Mouse (Mus musculus): Measurements from ENCODE around the gene A230050P20Rik. TPM values are rescaled to one million over a fixed set of nuclear protein-coding genes. Genes with fewer than 3 reads are reported as not detected.
"Not testable (repeated sequence)": the region's sequence is repeated elsewhere in the genome, so short reads cannot be mapped to it uniquely, and the experiment has no call there.

A230050P20Rik gene
- polyA plus RNA-seq, 1 experiment from 2014 or later = 7.6 TPM

DNA sequence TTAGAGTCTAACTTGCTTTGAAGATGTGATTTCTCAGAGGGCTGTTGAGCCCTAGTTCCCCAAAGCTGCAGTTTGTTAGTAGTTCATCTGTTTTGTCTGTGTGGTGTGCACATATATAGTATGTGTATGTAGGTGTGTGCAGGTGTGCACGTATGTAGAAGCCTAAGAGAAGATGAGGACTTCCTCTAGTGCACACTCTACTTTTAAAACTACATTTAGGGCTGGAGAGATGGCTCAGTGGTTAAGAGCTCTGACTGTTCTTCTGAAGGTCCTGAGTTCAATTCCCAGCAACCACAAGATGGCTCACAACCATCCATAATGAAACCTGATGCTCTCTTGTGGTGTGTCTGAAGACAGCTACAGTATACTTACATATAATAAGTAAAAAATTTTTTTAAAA, 33.6 kb upstream of the A230050P20Rik start:
- ATAC-seq (replicated peaks; ENCODE audit: low FRiP score, low read depth) (no peak), DNase-seq (ENCODE audit: low spot score) (no peak)
- Histone ChIP-seq H3K4me1 (replicated peaks; ENCODE audit: insufficient read depth, low read length) (no peaks in the 10 kb centered on the region), H3K4me2 (ENCODE audit: low read length) (no peak overlapping the region), H3K9me3 (replicated peaks; ENCODE audit: low read length) (no peaks in the 10 kb centered on the region), H3K27ac (no peak overlapping the region), H3K27me3 (ENCODE audit: insufficient read depth, low read length) (no peaks in the 10 kb centered on the region), H3K36me3 (ENCODE audit: insufficient read depth, low read length) (no peaks in the 10 kb centered on the region), H3K9ac (ENCODE audit: low read depth, low read length) (no peak overlapping the region), H3K4me3 (replicated peaks; ENCODE audit: low read depth, low read length) (no peak overlapping the region)
- 76% methylated on average over 1 of the region's 1 CpGs for WGBS
- no peak for TF ChIP-seq CTCF (IDR thresholded peaks at IDR 0.05; ENCODE audit: low read depth)

- H3K27me3 ChIP-seq (ENCODE audit: insufficient read depth, low read length); H3K4me2 ChIP-seq (ENCODE audit: low read length); H3K4me3 ChIP-seq (replicated peaks; ENCODE audit: low read depth, low read length); DNase-seq (ENCODE audit: low spot score); ATAC-seq (replicated peaks; ENCODE audit: low FRiP score, low read depth); H3K9ac ChIP-seq (ENCODE audit: low read depth, low read length); H3K4me1 ChIP-seq (replicated peaks; ENCODE audit: insufficient read depth, low read length); H3K9me3 ChIP-seq (replicated peaks; ENCODE audit: low read length); H3K27ac ChIP-seq; H3K36me3 ChIP-seq (ENCODE audit: insufficient read depth, low read length): not testable (repeated sequence)
- WGBS = 88% methylated on average over 10 of the region's 11 CpGs
These were observed 32.9 kb upstream of the A230050P20Rik start for GRCm38 (mm10) chr9:20835431-20835954.

DNA sequence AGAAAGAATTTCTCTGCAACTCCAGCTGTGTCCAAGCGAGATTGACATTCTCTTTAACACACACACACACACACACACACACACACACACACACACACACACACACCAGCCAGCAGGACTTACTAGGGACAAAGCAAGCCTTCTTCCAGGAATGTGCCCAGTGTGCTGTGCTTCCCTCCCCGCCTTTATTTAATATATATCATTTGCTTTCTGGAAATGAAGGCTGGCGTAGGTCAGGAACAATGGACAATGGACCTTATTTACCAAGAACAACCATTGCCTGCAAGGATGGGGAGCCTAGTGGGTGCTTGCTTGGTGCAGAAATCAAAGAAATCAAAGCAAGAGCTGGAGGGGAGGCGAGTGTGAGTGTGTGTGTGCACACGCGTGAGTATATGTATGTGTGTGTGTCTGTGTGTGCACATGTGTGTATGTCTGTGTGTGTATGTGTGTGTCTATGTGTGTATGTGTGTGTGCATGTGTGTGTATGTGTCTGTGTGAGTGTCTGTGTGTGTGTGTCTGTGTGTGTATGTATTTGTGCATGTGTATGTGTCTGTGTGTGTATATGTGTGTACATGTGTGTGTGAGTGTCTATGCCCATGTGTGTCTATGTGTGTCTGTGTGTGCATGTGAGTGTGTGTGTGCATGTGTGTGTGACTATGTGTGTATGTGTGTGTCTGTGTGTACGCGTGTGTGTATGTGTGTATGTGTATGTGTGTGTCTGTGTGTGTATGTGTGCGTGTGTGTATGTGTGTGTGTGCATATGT, 31.1 kb upstream of the A230050P20Rik start:
- Histone ChIP-seq H3K4me2 (ENCODE audit: low read length) (no peak overlapping the region), H3K36me3 (ENCODE audit: insufficient read depth, low read length) (no peaks in the 10 kb centered on the region), H3K4me3 (replicated peaks; ENCODE audit: low read depth, low read length) (no peak overlapping the region), H3K4me1 (replicated peaks; ENCODE audit: insufficient read depth, low read length) (no peaks in the 10 kb centered on the region), H3K9me3 (replicated peaks; ENCODE audit: low read length) (no peaks in the 10 kb centered on the region), H3K9ac (ENCODE audit: low read depth, low read length) (no peak overlapping the region), H3K27me3 (ENCODE audit: insufficient read depth, low read length) (no peaks in the 10 kb centered on the region), H3K27ac (no peak overlapping the region)
- TF ChIP-seq CTCF (IDR thresholded peaks at IDR 0.05; ENCODE audit: low read depth) = no peak
- ATAC-seq (replicated peaks; ENCODE audit: low FRiP score, low read depth) (no peak), DNase-seq (ENCODE audit: low spot score) (no peak)
- 76% methylated on average over 9 of the region's 9 CpGs for WGBS

- Histone ChIP-seq H3K4me2 (ENCODE audit: low read length) (no peak overlapping the region), H3K9me3 (replicated peaks; ENCODE audit: low read length) (no peaks in the 10 kb centered on the region), H3K4me3 (replicated peaks; ENCODE audit: low read depth, low read length) (no peak overlapping the region), H3K27me3 (ENCODE audit: insufficient read depth, low read length) (no peaks in the 10 kb centered on the region), H3K9ac (ENCODE audit: low read depth, low read length) (no peak overlapping the region), H3K4me1 (replicated peaks; ENCODE audit: insufficient read depth, low read length) (no peaks in the 10 kb centered on the region), H3K27ac (no peak overlapping the region), H3K36me3 (ENCODE audit: insufficient read depth, low read length) (no peaks in the 10 kb centered on the region)
- ATAC-seq (replicated peaks; ENCODE audit: low FRiP score, low read depth) (no peak), DNase-seq (ENCODE audit: low spot score) (no peak)
- TF ChIP-seq CTCF (IDR thresholded peaks at IDR 0.05; ENCODE audit: low read depth) = no peak
- WGBS = 48% methylated on average over 6 of the region's 6 CpGs
These were observed 29.5 kb upstream of the A230050P20Rik start for GRCm38 (mm10) chr9:20838931-20839330.

DNA sequence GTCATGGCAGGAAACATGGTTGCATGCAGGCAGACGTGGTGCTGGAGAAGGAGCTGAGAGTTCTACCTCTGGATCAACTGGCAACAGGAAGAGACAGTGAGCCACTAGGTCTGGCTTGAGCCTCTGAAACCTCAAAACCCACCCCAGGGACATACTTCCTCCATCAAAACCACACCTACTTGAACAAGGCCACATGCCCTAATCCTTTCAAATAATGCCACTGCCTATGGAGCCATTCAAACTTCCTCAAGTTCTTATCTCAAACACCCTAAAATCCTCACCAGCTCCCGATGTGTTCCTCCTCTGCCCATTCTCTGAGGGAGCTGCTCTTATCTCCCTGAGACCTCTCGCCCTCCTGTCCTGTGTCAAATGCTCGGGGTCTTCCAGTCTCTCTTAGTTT, 26.2 kb upstream of the A230050P20Rik start:
- no peak for DNase-seq (ENCODE audit: low spot score)
- WGBS = 59% methylated on average over 4 of the region's 4 CpGs
- H3K9me3 ChIP-seq (replicated peaks; ENCODE audit: low read length) = no peaks in the 10 kb centered on the region
- H3K36me3 ChIP-seq (ENCODE audit: insufficient read depth, low read length) = no peaks in the 10 kb centered on the region
- no peak for ATAC-seq (replicated peaks; ENCODE audit: low FRiP score, low read depth)
- TF ChIP-seq CTCF (IDR thresholded peaks at IDR 0.05; ENCODE audit: low read depth) = no peak
- H3K4me1 ChIP-seq (replicated peaks; ENCODE audit: insufficient read depth, low read length) = no peaks in the 10 kb centered on the region
- H3K27me3 ChIP-seq (ENCODE audit: insufficient read depth, low read length) = no peaks in the 10 kb centered on the region
- H3K4me2 ChIP-seq (ENCODE audit: low read length) = no peak overlapping the region
- no peak overlapping the region for H3K4me3 ChIP-seq (replicated peaks; ENCODE audit: low read depth, low read length)
- H3K27ac ChIP-seq = no peak overlapping the region
- H3K9ac ChIP-seq (ENCODE audit: low read depth, low read length) = no peak overlapping the region

DNA sequence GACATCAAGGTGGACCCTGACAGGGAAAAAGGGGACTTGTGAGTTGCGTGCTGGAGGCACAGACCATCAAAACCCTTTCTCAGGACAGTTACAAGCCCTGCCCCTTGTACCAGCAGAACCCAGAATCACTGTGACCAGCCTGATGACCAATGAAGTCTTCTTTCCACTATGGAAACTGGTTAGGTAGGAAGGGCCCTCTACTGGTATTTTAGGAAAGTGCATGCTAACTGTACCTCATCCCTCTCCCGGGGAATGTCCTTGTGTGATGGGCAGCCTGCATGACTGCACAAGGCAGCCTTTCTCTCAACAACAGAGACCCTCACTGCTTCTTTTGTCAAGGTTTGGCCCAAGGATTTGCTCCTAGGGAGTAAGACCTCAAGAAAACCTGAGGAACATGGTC, 25.8 kb upstream of the A230050P20Rik start:
- 23% methylated on average over 2 of the region's 2 CpGs for WGBS
- no peak overlapping the region for H3K4me3 ChIP-seq (replicated peaks; ENCODE audit: low read depth, low read length)
- no peak overlapping the region for H3K4me2 ChIP-seq (ENCODE audit: low read length)
- H3K27me3 ChIP-seq (ENCODE audit: insufficient read depth, low read length) = no peaks in the 10 kb centered on the region
- peak; percentile 59; the same call in 1 of the 2 replicates for ATAC-seq (replicated peaks; ENCODE audit: low FRiP score, low read depth)
- no peaks in the 10 kb centered on the region for H3K36me3 ChIP-seq (ENCODE audit: insufficient read depth, low read length)
- no peaks in the 10 kb centered on the region for H3K4me1 ChIP-seq (replicated peaks; ENCODE audit: insufficient read depth, low read length)
- no peak overlapping the region for H3K9ac ChIP-seq (ENCODE audit: low read depth, low read length)
- no peaks in the 10 kb centered on the region for H3K9me3 ChIP-seq (replicated peaks; ENCODE audit: low read length)
- no peak overlapping the region for H3K27ac ChIP-seq
- peak; percentile 60 for DNase-seq (ENCODE audit: low spot score)
- peak; percentile 68 for TF ChIP-seq CTCF (IDR thresholded peaks at IDR 0.05; ENCODE audit: low read depth)
